Mouse (Mus musculus) thymus, postnatal 10 days (tissue): Measurements from ENCODE around the gene Polr2h.
A peak's percentile ranks its signal among the peaks of the same experiment; 100 is the strongest.
"Not testable (repeated sequence)": the region's sequence is repeated elsewhere in the genome, so short reads cannot be mapped to it uniquely, and the experiment has no call there.

ENCODE experiments used
- DNase-seq, 2 experiments: peaks; one replicate each; pipeline ENCODE4 v3.0.0; 2021; ENCODE audit warnings: low spot score in 2 of 2

Gene Polr2h

DNA sequence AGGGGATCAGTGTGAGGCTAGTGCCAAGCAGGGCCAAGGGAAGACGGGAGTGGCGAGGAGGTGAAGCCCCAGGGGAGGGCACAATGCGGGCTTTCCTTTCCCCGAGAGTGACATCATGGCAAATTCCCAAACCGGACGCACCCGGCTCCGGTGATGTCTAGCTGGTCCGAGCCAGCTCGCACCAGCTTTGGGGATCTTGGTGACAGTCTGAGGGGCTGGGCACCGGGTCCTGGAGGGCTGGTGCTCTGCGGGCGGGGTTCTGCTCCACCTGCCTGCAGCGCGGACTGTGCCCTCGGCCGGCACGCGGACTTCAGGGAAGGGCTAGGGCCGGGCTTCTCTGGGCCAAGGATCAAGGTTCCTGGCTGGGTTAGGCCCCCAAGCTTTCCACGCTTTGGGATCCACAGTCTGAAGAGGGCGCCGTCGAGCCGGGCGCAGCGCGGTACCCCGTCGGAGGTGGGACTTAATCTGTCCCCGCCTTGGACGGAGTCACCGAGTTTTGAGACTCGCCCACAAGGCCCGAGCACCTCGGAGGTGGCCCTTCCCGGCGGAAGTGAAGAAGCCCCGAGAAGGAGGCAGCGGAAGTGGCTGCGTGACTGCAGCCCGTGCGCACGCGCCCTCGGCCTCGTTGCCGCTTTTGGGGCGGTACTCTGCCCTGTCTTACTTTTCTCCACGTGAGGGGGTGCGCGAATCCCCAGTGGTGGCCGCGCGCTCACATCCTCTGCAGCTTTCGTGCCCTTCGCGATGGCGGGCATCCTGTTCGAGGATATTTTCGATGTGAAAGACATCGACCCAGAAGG lies at the start of gene Polr2h, which contains the start of gene Clcn2:
Gene Polr2h (plus strand): TSS at position 485 of the 797 bp plus-strand sequence.
Gene Clcn2 (minus strand): TSS at position 566 of the 797 bp plus-strand sequence.
- DNase-seq, result peak; percentile 95

DNA sequence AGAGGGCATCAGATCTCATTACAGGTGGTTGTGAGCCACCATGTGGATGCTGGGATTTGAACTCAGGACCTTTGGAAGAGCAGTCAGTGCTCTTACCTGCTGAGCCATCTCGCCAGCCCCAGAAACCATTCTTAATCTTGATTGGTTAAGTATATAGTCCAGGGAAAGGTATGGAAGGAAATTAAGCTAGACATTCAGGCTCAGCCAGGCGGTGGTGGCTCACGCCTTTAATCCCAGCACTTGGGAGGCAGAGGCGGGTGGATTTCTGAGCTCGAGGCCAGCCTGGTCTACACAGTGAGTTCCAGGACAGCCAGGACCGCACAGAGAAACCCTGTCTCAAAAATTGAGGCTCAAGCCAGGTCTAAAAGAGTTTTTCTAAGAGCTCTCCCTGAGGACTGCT lies 49.5 kb upstream of the Polr2h start, which contains the start of gene Eif4g1:
Gene Eif4g1 (plus strand): TSS at position 301 of the 400 bp plus-strand sequence.
- DNase-seq, result not testable (repeated sequence)

DNA sequence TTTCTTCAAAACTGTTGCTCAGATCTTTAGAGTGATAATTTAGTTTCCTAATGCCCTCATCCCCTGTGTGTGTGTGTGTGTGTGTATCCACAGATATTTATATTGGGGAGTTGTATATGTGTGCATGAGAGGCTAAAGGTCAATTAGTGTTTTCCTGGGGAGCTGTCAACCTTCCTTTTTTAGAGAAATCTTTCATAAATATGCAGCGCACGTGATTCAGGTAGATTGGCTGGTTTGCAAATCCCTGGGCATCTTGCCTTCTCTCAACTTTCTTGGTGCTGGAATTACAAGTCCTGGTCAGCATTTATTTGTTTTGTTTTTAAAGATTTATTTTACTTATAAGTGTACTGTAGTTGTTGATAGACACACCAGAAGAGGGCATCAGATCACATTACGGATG lies 47.2 kb upstream of the Polr2h start:
- DNase-seq, result no peak

DNA sequence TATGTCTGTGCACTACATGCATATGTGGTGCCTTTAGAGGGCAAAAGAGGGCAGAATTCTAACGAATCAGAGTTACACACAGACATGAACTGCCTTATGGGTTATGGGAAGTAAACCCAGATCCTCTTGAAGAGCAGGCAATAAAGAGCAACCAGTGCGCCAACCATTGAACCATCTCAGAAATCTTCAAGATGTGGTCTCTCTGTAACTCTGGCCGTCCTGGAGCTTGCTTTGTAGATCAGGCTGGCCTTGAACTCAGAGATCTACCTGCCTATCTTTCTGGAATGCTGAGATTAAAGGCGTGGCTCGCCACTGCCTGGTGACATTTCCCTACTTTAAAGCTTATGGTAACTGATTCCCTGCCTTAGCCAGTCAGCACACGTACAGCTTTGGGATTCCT lies 45.6 kb upstream of the Polr2h start:
- no peak for DNase-seq

DNA sequence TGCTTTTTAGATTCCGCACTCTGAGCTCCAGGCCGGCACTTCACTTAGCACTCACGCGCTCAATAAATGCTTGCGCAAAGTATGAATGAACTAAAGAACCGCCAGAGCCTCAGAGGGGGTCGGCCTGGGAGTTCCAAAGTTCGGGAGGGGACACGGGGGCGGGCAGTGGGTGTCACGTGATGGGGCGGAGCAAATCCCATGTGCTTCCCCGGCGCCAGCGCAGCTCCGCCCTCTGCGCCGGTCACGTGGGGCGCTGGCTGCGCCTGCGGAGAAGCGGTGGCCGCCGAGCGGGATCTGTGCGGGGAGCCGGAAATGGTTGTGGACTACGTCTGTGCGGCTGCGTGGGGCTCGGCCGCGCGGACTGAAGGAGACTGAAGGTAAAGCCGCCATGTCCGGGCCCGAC lies 45.0 kb upstream of the Polr2h start:
- DNase-seq, result peak; percentile 91 to 92

DNA sequence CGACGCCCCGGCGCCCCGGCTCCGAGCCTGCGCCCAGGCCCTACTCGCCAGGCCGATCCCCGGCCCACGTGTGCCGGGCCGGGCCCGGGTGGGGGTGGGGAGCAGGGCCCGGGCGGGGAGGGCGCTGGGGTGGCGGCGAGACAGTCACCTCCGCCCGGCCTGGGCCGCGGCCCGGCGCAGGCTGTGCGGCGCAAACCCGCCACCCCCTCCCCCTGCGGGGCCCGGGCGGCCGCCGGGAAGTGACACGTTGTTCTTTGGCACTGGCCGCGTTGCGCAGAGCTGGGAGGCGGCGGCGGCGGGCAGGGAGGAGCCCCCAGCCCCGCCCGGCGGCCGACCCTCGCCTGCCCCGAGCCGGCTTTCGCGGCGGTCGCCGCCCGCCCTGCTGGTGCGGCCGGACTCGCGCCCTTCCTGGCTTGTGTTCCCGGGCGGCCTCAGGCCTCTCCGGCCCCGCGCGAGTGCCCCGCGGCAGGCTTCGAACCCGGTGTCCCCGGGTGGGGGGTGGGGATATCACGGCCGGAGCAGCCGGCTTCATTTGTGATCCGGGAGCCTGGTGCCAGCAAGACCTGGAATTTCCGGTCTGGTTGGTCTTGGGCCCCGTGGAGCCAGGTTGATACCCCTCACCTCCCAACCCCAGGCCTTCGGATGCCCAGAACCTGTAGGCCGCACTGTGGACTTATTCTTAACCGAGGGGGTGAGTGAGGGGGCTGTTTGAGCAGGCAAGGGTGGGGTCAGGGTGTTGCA lies 44.3 kb upstream of the Polr2h start:
- DNase-seq, result peak; percentile 43 to 56

DNA sequence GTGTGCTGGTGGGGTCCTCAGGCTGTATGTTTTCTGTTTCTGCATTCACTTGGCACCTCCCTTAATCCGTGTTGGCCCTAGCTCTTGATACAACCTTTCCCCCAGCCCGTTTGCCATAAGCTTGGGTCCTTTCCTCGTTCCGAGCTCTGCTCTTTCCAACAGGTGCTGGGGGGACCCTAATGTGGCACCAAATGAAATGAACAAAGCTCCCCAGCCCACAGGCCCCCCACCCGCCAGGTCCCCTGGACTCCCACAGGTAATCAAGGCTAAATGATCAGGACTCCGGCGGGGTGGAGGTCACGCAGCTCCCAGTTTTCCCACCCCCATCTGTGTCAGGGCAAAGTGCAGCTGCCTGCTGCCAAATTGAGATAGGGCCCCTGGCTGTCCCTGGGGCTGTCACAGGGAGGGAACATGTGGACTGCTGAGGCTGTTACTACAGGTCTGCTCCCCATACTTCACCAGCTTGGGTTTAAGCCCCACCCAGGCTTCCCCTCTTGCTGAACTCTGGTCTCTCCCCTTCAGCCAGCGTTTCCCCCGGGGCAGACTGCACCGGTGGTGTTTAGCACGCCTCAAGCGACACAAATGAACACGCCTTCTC lies 43.7 kb upstream of the Polr2h start:
- DNase-seq, result peak; percentile 12 to 25

DNA sequence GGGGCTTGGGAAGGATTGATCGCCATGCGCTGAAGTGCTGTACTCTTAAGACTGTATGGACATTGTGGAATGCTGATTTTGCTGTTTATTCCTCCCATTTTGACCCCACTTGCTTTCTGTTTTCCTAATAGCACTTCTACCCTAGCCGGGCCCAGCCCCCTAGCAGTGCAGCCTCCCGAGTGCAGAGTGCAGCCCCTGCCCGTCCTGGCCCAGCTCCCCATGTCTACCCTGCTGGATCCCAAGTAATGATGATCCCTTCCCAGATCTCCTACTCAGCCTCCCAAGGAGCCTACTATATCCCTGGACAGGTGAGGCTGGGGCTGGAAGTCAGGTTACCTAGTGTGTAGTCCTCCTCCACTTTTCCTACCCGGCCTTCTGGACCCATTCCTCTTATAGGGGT lies 42.3 kb upstream of the Polr2h start:
- DNase-seq, result no peak

DNA sequence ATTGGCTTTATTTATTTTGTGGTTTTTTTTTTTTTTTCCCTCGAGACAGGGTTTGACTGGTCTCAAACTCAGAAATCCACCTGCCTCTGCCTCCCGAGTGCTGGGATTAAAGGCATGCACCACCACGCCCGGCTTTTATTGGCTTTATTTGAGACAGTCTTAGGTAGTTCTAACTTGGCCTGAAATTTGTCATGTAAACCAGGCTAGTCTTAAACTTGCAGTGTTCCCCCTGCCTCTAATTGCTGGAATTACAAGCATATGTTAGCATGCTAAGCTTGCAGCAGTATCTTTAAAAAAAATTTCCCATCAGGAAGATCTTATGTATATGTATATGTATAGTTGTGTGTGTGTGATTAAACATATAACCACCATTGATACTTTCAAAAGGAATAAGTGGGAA lies 40.8 kb upstream of the Polr2h start:
- DNase-seq, result no peak

DNA sequence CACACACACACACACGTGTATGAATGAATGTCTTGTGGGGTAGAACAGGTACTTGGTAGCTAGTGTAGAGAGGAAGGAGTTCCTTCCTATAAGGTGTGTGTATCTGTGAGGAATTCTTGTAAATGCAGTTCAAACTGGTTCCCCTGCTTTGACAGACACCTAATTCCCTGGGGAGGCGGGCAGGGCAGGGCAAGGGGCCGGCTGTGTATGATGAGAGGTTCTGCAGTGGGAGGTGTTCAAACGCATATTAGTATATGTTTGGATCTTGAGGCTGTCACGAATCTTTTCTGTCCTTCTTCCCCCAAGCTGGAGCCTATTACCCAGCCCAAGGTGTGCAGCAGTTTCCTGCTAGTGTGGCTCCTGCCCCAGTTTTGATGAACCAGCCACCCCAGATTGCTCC lies 40.1 kb upstream of the Polr2h start:
- no peak for DNase-seq

DNA sequence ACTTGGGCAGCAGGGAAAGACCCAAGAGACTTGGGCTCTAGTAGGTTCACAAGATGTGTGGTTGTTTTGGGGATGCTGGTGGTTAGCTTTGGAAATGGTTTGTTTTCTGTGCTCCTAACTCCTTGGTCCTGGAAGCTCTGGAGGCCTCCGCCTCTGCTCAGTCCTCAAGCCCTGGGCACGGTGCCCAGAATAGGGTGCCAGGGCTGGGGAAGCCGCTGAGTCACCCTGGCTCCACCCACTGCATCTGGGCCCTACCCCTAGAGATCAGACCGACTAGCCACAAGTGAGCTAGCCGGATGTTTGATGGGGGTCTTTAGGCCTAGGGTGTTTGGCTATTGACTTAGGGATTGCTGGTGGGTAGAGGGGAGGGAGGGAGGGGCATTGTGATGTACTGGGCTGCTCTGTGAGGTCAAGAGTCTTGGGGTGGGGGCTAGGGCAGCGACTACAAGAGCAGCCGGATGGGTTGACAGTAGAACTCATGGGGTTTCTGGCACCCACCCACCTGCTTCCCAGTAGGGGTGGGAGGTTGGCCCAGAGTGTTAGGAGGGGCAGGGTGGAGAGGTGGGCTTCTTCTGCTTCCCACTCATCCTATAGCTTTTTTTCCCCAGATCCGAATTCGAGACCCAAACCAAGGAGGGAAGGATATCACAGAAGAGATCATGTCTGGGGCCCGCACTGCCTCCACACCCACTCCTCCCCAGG lies 39.3 kb upstream of the Polr2h start:
- DNase-seq, result no peak

DNA sequence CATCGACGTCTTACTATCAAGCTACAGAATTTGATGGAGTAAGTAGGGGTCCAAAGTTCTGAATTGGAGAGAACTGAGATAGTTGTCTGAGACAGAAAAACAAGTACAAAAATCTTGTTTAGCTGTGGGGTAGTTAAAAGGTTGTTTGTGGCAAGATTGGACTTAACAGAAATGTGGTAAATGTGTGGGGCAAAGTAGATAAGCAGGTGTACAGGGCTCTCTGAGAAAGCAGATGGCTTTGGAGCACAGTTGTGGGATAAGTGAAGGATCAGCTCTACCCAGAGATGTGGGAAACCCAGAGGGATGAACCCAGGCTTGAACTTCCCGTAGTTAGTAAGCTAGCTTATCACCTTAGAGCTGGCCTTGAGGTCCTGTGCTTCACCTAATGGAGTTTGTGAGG lies 26.7 kb upstream of the Polr2h start:
- DNase-seq, result no peak

DNA sequence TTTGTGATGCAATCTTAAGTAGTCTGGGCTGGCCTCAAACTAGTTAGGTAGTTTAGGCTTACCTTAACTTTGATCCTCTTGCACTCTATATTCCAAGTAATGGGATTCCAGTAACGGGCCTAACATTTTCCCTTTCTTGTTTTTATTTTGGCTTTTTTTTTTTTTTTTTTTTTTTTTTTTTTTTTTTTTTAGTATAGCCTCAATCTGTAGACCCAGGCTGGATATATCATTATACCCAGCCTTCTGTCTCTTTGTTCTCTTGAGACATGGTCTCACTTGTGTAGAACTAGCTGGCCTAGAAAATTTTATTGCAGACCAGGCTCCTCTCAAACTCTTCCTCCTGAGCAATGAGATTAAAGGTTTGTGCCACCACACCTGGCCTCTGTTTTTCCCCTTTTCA lies 25.8 kb upstream of the Polr2h start:
- no peak for DNase-seq

DNA sequence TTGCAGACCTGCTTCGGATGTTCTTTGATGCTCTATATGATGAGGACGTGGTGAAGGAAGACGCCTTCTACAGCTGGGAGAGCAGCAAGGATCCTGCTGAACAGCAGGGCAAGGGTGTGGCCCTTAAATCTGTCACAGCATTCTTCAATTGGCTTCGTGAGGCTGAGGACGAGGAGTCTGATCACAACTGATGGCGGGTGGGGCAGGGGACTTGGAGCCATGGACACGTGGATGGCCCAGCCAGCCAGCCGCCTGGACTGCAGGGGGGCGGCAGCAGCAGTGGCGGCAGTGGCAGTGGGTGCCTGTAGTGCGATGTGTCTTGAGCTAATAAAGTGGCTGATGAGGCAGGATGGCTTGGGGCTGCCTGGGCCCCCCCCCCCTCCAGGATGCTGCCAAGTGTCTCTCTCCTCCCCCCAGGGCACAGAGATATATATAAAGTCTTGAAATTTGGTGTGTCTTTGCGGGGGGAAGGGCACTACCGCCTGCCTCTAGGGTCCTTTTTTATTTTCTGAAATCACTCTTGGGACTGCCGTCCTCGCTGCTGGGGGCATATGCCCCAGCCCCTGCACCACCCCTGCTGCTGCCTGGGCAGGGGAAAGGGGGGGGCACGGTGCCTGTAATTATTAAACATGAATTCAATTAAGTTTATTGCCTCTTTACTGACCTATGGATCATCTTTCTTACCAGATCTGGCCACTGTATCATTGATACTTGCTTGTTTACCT lies 25.1 kb upstream of the Polr2h start:
- no peak for DNase-seq

DNA sequence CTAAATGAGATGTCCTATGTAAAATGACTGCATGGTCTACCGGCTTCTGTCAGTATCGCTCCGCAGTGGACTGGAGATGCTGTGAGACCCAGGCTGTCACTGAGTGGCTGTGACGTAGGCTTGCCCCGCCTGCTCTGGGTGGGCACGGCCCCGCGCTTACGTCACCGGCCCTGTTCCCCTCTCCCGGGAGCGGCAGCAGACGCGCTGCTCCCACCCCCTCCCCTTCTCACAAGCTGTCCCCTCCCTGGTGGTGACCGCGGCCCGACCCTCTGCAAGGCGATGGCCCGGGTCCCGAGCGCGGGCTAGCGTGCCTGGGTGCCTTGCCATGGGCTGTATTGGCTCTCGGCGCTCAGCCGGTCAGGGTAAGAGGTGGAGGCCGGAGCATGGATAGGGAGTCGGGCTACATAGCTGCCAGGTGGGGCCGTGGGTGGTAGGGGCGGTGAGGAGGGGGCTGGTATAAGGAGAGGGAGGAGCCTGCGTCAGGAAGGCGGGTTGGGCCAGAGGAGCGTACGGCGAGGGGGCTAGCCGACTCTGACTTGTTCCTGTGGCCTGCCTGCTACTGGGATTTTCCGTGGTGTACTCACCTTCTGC lies 24.3 kb upstream of the Polr2h start, which contains the start of gene Fam131a:
Gene Fam131a (plus strand): TSS at position 131 of the 591 bp plus-strand sequence.
- peak; percentile 57 to 68 for DNase-seq

DNA sequence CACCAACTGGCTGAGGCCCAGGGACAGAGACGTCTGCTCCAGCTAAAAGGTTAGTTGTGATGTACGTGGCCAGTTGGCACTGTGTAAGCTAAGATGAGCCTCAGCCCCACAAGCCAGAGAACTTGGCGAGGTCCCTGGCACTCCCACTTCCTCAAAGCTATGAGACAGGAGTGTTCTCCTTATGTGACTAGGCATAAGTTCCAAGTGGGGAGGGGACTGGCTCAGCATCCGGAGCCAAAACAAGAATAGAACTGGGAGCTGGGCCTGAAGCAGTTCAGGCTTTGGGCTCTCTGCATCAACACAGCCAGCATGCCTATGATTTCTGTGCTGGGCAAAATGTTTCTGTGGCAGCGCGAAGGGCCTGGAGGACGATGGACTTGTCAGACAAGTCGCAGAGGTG lies 22.7 kb upstream of the Polr2h start:
- no peak for DNase-seq

DNA sequence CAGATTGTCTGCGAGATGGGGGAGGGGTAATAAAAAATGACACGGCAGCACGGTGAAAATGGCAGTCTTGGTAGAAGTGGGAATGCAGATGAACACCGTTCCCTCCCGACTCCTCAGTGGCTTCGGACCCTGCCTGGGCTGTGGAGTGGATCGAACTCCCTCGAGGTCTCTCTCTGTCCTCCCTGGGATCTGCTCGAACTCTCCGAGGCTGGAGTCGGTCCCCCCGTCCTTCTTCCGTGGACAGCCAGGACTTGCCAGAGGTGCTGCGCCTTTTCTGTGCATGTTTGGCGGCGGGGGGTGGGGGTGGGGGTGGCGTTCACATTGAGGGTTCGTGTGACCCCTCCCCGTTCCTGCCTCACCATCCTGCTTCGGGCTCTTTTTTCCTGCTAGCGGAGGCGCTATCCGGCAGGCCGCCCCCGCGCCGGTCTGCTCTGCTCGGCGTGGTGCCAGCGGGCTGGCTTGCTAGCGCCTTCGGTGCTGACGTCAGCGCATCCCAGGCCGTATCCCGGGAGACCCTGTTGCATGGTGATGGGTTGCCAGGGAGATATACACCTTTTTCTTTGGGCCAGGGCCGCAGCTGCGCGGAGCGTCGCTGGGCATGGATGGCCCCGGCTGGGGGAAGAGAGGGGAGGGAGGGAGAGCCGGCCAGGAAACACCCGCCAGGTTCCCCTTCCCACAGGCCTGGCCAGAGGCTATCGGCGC lies 21.7 kb upstream of the Polr2h start:
- DNase-seq, result no peak

DNA sequence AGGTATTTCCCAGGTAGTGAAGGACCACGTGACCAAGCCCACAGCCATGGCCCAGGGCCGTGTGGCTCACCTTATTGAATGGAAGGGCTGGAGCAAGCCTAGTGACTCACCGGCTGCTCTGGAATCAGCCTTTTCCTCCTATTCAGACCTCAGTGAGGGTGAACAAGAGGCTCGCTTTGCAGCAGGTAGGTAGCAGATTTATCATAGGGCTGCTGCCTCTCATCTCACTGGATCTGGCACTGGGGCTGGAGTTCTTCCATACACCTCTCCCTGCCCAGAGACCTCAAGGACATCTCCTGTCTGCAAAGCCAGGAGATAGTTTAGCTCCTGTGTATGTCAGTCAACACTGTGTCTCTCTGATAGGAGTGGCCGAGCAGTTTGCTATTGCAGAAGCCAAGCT lies 18.2 kb upstream of the Polr2h start:
- DNase-seq, result no peak

DNA sequence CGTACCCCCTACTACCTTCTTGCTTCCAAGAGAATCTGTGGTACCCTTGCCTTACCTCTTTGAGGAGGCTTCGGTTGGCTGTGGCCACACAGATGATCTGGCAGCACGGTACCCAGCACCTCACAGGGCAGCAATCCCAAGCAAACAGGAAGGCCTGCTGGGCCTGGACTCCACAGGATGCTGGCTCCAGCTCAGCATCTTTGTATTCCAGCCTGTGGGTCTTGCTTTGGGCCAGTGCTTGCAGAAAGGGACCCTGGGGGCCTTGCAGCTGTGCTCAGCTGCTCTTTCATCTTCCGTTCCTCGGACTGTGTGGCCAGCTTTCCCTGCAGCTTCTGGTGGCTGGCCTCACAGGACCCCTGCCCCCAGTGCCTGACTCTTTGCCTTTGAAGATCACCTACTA lies 17.4 kb upstream of the Polr2h start:
- no peak for DNase-seq

DNA sequence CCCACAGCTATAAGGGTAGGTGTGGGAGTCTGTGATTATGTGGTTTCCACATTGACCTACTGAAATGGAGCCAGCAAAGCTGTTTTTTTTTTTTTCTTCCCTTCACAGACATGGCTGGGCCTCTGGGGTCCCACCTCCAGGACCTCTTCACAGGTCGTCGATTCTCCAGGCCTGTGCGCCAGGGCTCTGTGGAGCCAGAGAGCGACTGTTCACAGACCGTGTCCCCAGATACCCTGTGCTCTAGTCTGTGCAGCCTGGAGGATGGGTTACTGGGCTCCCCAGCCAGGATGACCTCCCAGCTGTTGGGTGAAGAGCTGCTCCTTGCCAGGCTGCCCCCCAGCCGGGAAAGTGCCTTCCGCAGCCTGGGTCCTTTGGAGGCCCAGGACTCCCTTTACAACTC lies 16.1 kb upstream of the Polr2h start:
- DNase-seq, result no peak
